Mouse (Mus musculus): ENCODE data around the gene Limd2.

- TF ChIP-seq GATA1 (IDR thresholded peaks at IDR 0.05; ENCODE audit: borderline replicate concordance, low read length) = no peak
- TF ChIP-seq FLI1 (IDR thresholded peaks at IDR 0.05; ENCODE audit: low read length) = no peak
Observed at GRCm38 (mm10) chr11:106192657-106193370, 32.2 kb upstream of the Limd2 start.

All from megakaryocyte, embryonic 14.5 days (primary cell).